Mouse (Mus musculus) granulocyte monocyte progenitor cell, adult 5-6 weeks (primary cell): ENCODE results near the gene Gm47959. TPM values are rescaled to one million over a fixed set of nuclear protein-coding genes. Genes with fewer than 3 reads are reported as not detected.

Source experiments
- ATAC-seq: replicated peaks from 2 replicates; pipeline ENCODE4 v1.8.0; 2016; ENCODE audit warnings: mild to moderate bottlenecking, moderate TSS enrichment, inconsistent platforms; ENCODE audit not compliant: poor library complexity, severe bottlenecking
- total RNA-seq, 2 experiments: library from RNA; stranded (forward) in 1 of 2; stranded (reverse) in 1 of 2; fragments of 200-712, 200-1000 nt in 1 of 2; fragments of >200 nt in 1 of 2; fragmentation: Nextera tagmentation in 1 of 2; gene quantifications; 2 replicates each; pipeline ENCODE4 v1.2.3; 2014 to 2017

The Gm47959 gene
- total RNA-seq, 2 experiments from 2014 or later: not detected

DNA sequence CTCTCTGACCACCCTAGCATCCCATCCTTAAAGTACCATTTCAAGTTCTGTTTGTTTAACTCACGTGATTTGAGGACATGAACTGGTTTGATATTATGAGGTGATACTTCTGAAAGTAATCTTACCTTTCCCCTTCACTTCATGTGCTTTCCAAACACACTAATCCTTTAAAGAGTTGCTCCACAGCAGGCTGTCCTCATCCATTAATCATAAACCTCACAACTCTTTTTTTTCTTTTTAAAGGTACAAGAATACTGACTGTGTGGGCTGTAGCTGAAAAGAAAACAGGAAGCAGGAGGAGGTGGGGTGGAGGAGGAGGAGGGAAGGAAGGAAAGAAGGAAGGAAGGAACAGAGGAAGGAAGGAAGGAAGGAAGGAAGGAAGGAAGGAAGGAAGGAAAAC, 31.6 kb downstream of the Gm47959 start:
- no peak for ATAC-seq

DNA sequence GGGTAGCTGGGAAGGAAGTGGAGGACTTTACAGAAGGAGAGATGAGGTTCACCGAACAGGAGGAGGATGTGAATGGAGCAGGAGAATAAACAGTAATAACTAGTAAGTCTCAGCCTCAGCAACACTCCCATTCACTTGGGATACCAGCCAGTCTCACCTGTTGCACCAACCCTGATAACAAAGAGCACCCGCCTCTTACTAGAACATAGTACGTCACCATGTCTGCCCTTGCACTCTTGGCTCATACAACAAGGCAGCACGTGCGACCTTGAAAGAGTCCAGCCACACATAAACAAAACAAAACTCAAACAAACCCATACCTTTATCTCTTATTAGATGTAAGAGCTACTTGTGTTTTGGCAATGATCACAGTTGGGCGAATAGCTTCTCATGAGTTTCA, 32.2 kb downstream of the Gm47959 start:
- ATAC-seq: no peak

DNA sequence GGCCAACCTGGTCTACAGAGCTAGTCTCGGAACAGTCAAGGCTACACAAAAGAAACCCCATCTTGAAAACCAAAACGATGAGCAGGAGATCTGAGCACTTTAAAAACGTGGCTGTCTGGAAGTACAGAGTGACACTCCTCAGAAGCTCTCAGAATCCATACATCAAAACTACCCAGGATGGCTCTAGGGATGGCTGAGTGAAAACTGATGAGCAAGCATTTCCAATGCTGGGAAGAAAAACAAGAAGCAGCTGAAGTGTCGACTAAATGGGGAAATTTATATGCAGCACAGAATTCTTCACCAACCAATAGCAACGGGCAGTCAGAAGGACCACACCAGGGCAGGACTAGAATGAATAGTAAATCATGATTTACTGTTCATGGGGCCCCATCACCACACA, 34.2 kb downstream of the Gm47959 start:
- ATAC-seq: no peak

DNA sequence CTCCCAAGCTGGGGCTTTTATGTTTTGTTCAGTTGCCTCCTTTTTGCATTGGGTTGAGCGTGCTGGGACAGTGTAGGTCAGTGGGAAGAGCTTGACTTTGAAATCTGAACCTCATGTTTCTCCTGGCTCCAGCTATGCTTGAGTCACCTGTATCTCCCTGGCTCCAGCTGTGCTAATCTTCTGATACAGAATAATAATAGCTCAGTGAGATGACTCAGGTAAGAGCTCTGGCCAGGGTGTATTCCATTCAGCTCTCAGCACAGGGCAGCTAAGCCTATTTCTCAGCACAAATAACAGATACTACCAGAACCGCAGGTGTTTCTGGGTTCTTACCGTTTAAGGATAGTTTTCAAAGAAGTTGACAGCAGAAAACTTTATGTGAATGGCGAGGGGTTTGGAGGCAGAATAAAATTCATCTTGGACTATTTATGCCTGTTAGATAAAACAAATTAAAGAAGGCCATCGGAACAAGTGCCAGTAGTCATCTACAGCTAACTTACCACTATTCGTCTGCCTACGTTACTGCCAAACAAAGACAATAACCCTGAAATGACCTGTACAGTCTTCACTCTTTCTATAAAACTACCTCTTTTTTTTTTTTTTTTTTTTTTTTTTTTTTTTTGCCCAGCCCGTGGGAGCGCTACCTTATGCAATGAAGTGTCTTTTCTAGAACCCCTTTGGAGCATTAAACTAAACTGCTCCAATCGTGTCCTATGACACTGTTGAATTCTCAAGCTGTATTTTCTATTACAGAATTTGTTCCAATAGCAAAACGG, 36.7 kb downstream of the Gm47959 start:
- no peak for ATAC-seq

DNA sequence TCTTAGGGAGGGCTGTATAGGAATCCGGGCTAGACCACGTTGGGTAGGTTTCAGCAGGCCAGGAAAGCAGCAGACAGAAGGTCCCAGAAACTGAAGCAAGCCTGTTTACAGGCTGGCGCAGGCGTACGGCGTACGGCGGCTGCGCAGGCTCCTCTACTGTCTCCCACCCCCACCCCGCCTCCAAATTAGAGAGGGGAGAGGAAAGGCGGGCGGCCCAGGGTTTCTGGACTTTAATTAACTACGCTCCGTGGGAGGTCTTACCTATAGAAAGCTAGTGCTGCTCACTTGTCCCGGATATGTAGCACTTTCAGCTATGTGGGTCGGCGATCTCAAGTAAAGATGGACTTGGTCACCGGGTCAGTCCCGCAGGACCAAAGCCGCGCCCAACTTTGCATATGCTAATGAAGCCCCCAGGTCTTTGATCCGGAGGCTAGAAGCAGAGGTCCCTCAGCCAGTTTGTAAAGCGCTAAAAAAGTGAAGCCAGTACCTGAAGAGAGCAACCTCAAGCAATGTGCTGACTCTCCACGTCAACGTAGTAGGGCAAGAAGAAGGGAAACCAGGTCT, 37.8 kb downstream of the Gm47959 start, which contains the start of gene Slc19a3:
Gene Slc19a3 (minus strand): TSS at position 340 of the 564 bp plus-strand sequence.
- peak; percentile 61 for ATAC-seq

DNA sequence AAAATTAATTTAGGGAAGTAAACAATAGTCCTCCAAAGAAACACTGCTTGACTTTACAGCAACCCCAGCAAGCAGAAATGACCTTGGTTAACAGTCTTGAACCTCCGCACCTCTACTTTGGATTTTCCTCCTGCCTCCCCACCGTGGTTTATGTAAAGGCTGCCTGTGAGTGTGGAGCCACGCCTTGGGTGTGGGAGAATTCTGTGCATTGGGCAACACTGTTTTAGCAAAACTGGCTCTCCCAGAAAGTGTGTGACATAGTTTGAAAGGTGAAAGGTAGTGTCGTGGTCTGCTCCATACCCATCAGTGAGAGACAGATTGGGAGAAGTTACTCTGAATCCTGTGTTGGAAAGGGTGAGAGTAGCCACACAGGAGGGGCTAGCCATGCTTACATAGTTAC, 38.7 kb downstream of the Gm47959 start:
- no peak for ATAC-seq

DNA sequence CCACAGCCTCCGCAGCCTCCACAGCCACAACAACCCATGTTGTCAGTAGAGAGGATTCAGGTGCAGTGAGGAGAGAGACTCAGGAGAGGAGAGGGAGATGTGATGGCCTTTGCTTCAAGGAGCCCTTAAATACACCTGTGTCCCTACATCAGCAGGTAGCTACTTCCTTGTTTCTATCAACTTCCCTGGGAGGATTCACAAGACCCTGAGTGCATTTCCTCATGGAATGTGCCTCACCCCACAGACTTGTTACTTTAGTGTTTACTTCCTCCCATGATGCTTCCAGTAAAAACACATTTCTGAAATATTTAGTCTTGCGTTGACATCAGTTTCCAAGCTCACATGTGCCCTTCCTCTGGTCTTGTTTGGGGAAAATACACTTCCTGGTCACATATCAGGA, 42.0 kb downstream of the Gm47959 start, which contains the start of gene Krtap28-10:
Gene Krtap28-10 (minus strand): TSS at position 101 of the 400 bp plus-strand sequence.
- no peak for ATAC-seq

DNA sequence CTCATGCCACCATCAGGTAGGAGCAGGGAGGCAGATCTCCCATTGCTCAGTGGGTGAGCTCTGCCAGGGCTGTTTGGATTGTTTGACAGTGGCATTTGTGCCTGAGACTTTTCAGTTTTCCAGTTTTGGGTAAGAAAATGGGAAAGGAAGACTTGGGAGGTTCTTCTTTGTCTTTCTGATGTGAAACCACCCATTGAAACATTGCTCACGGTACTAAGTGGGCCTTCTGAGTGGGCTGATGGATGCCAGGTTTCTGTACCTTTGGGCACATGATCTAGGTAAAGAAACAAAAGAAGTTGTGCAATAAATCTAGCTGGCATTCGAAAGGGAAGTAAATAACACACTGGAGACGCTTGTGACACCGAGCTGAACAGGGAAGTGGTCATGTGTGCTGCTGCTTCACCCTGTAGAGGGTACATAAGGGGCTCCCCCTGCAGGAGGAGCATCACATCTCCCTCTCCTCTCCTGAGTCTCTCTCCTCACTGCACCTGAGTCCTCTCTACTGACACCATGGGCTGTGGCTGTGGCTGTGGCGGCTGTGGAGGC, 44.6 kb downstream of the Gm47959 start, which contains the start of gene Gm47969:
Gene Gm47969 (plus strand): TSS at position 51 of the 546 bp plus-strand sequence.
- peak; percentile 92 for ATAC-seq

Other genes starting within 250 kb of the Gm47959 start
- not detected in 2 replicates for gene Tm4sf20, start 232.1 kb upstream of the Gm47959 start, total RNA-seq (2014; fragmentation: Nextera tagmentation)
- not detected in 2 replicates for gene Tm4sf20, start 232.1 kb upstream of the Gm47959 start, total RNA-seq (2017)
- gene Gm47791, start 229.3 kb upstream of the Gm47959 start, total RNA-seq (2014; fragmentation: Nextera tagmentation): not detected in 2 replicates
- gene Gm47791, start 229.3 kb upstream of the Gm47959 start, total RNA-seq (2017): not detected in 2 replicates
- 23.1 and 26.3 TPM in 2 replicates for gene Agfg1, start 161.1 kb upstream of the Gm47959 start, total RNA-seq (2014; fragmentation: Nextera tagmentation)
- 32.5 and 33.5 TPM in 2 replicates for gene Agfg1, start 161.1 kb upstream of the Gm47959 start, total RNA-seq (2017)
- 1.5 TPM in 1 of 2 replicates, not detected in the other for gene A030005L19Rik, start 87.2 kb upstream of the Gm47959 start, total RNA-seq (2014; fragmentation: Nextera tagmentation)
- not detected in 2 replicates for gene A030005L19Rik, start 87.2 kb upstream of the Gm47959 start, total RNA-seq (2017)
- not detected in 2 replicates for gene A030014E15Rik, start 75.6 kb upstream of the Gm47959 start, total RNA-seq (2014; fragmentation: Nextera tagmentation)
- gene A030014E15Rik, start 75.6 kb upstream of the Gm47959 start, total RNA-seq (2017): not detected in 2 replicates
- gene Gm6217, start 69.1 kb upstream of the Gm47959 start, total RNA-seq (2014; fragmentation: Nextera tagmentation): not detected in 2 replicates
- gene Gm6217, start 69.1 kb upstream of the Gm47959 start, total RNA-seq (2017): not detected in 2 replicates
- gene A030003K21Rik, start 57.2 kb upstream of the Gm47959 start, total RNA-seq (2014; fragmentation: Nextera tagmentation): not detected in 2 replicates
- gene A030003K21Rik, start 57.2 kb upstream of the Gm47959 start, total RNA-seq (2017): not detected in 2 replicates
- gene Gm7544, start 44.5 kb upstream of the Gm47959 start, total RNA-seq (2014; fragmentation: Nextera tagmentation): not detected in 2 replicates
- not detected in 2 replicates for gene Gm7544, start 44.5 kb upstream of the Gm47959 start, total RNA-seq (2017)
- gene Gm47955, start 40.3 kb upstream of the Gm47959 start, total RNA-seq (2014; fragmentation: Nextera tagmentation): not detected in 2 replicates
- not detected in 2 replicates for gene Gm47955, start 40.3 kb upstream of the Gm47959 start, total RNA-seq (2017)
- gene Slc19a3, start 37.9 kb downstream of the Gm47959 start, total RNA-seq (2014; fragmentation: Nextera tagmentation): not detected in 2 replicates
- gene Slc19a3, start 37.9 kb downstream of the Gm47959 start, total RNA-seq (2017): not detected in 2 replicates
- gene Krtap28-10, start 41.9 kb downstream of the Gm47959 start, total RNA-seq (2014; fragmentation: Nextera tagmentation): not detected in 2 replicates
- gene Krtap28-10, start 41.9 kb downstream of the Gm47959 start, total RNA-seq (2017): not detected in 2 replicates
- not detected in 2 replicates for gene Gm47969, start 44.4 kb downstream of the Gm47959 start, total RNA-seq (2014; fragmentation: Nextera tagmentation)
- gene Gm47969, start 44.4 kb downstream of the Gm47959 start, total RNA-seq (2017): not detected in 2 replicates
- not detected in 2 replicates for gene A030005K14Rik, start 58.8 kb downstream of the Gm47959 start, total RNA-seq (2014; fragmentation: Nextera tagmentation)
- not detected in 2 replicates for gene A030005K14Rik, start 58.8 kb downstream of the Gm47959 start, total RNA-seq (2017)
- gene Krtap28-13, start 60.4 kb downstream of the Gm47959 start, total RNA-seq (2014; fragmentation: Nextera tagmentation): not detected in 2 replicates
- not detected in 2 replicates for gene Krtap28-13, start 60.4 kb downstream of the Gm47959 start, total RNA-seq (2017)
- not detected in 2 replicates for gene Ccl20, start 116.2 kb downstream of the Gm47959 start, total RNA-seq (2014; fragmentation: Nextera tagmentation)
- gene Ccl20, start 116.2 kb downstream of the Gm47959 start, total RNA-seq (2017): not detected in 2 replicates
- not detected in 2 replicates for gene Daw1, start 159.2 kb downstream of the Gm47959 start, total RNA-seq (2014; fragmentation: Nextera tagmentation)
- not detected in 2 replicates for gene Daw1, start 159.2 kb downstream of the Gm47959 start, total RNA-seq (2017)